Mouse (Mus musculus): ENCODE measurements around the gene Adam12. TPM values are rescaled to one million over a fixed set of nuclear protein-coding genes. Genes with fewer than 3 reads are reported as not detected.

Adam12 gene
- polyA plus RNA-seq, 2 experiments = 17.0 to 18.1 TPM

- TF ChIP-seq POLR2A (IDR thresholded peaks at IDR 0.05; ENCODE audit: borderline replicate concordance, extremely low read depth, insufficient read depth, insufficient read length) = no peak
- no peaks in the 10 kb centered on the region for H3K9me3 ChIP-seq (ENCODE audit: control insufficient read depth, low read length)
- no peaks in the 10 kb centered on the region for H3K36me3 ChIP-seq (ENCODE audit: control insufficient read depth, insufficient read depth, low read length)
- ATAC-seq (ENCODE audit: low FRiP score, low read depth) (no peak), DNase-seq (ENCODE audit: low spot score) (no peak)
- WGBS = 95% methylated on average over 6 of the region's 6 CpGs
- H3K9ac ChIP-seq (ENCODE audit: low read depth, low read length, severe bottlenecking) = no peak overlapping the region
- H3K4me2 ChIP-seq (replicated peaks; ENCODE audit: low read depth, low read length, severe bottlenecking) = no peak overlapping the region
- peak overlapping the region; percentile 45 for H3K27ac ChIP-seq (replicated peaks; ENCODE audit: low read depth, low read length)
- H3K4me1 ChIP-seq (ENCODE audit: control insufficient read depth, insufficient read depth, low read length) = peaks cover 33% of the 10 kb centered on the region
- H3K27me3 ChIP-seq (ENCODE audit: control insufficient read depth, insufficient read depth, low read length) = no peaks in the 10 kb centered on the region
- H3K4me3 ChIP-seq (replicated peaks; ENCODE audit: low read length) = no peak overlapping the region
Measured at GRCm38 (mm10) chr7:134031787-134032186, 200.2 kb downstream of the Adam12 start.

GRCm38 (mm10) chr7:134031256-134031655, 200.7 kb downstream of the Adam12 start:
- peaks cover 38% of the 10 kb centered on the region for H3K4me1 ChIP-seq (ENCODE audit: control insufficient read depth, insufficient read depth, low read length)
- 45% methylated on average over 2 of the region's 2 CpGs for WGBS
- no peaks in the 10 kb centered on the region for H3K9me3 ChIP-seq (ENCODE audit: control insufficient read depth, low read length)
- peak; percentile 65 for DNase-seq (ENCODE audit: low spot score)
- no peak overlapping the region for H3K4me3 ChIP-seq (replicated peaks; ENCODE audit: low read length)
- no peak overlapping the region for H3K4me2 ChIP-seq (replicated peaks; ENCODE audit: low read depth, low read length, severe bottlenecking)
- H3K9ac ChIP-seq (ENCODE audit: low read depth, low read length, severe bottlenecking) = no peak overlapping the region
- TF ChIP-seq POLR2A (IDR thresholded peaks at IDR 0.05; ENCODE audit: borderline replicate concordance, extremely low read depth, insufficient read depth, insufficient read length) = no peak
- H3K27ac ChIP-seq (replicated peaks; ENCODE audit: low read depth, low read length) = peak overlapping the region; percentile 70
- H3K27me3 ChIP-seq (ENCODE audit: control insufficient read depth, insufficient read depth, low read length) = no peaks in the 10 kb centered on the region
- no peak for ATAC-seq (ENCODE audit: low FRiP score, low read depth)
- no peaks in the 10 kb centered on the region for H3K36me3 ChIP-seq (ENCODE audit: control insufficient read depth, insufficient read depth, low read length)

GRCm38 (mm10) chr7:134028281-134028830, 203.6 kb downstream of the Adam12 start:
- TF ChIP-seq POLR2A (IDR thresholded peaks at IDR 0.05; ENCODE audit: borderline replicate concordance, extremely low read depth, insufficient read depth, insufficient read length) = no peak
- H3K9ac ChIP-seq (ENCODE audit: low read depth, low read length, severe bottlenecking) = no peak overlapping the region
- H3K4me1 ChIP-seq (ENCODE audit: control insufficient read depth, insufficient read depth, low read length) = peaks cover 37% of the 10 kb centered on the region
- H3K36me3 ChIP-seq (ENCODE audit: control insufficient read depth, insufficient read depth, low read length) = no peaks in the 10 kb centered on the region
- 37% methylated on average over 7 of the region's 7 CpGs for WGBS
- no peak for DNase-seq (ENCODE audit: low spot score)
- H3K27me3 ChIP-seq (ENCODE audit: control insufficient read depth, insufficient read depth, low read length) = no peaks in the 10 kb centered on the region
- no peak overlapping the region for H3K4me2 ChIP-seq (replicated peaks; ENCODE audit: low read depth, low read length, severe bottlenecking)
- no peak overlapping the region for H3K27ac ChIP-seq (replicated peaks; ENCODE audit: low read depth, low read length)
- H3K4me3 ChIP-seq (replicated peaks; ENCODE audit: low read length) = no peak overlapping the region
- H3K9me3 ChIP-seq (ENCODE audit: control insufficient read depth, low read length) = no peaks in the 10 kb centered on the region
- ATAC-seq (ENCODE audit: low FRiP score, low read depth) = no peak

- 75% methylated on average over 5 of the region's 5 CpGs for WGBS
- H3K27ac ChIP-seq (replicated peaks; ENCODE audit: low read depth, low read length) = peak overlapping the region; percentile 82
- H3K9me3 ChIP-seq (ENCODE audit: control insufficient read depth, low read length) = no peaks in the 10 kb centered on the region
- no peak overlapping the region for H3K9ac ChIP-seq (ENCODE audit: low read depth, low read length, severe bottlenecking)
- no peaks in the 10 kb centered on the region for H3K36me3 ChIP-seq (ENCODE audit: control insufficient read depth, insufficient read depth, low read length)
- DNase-seq (ENCODE audit: low spot score) = no peak
- ATAC-seq (ENCODE audit: low FRiP score, low read depth) = no peak
- H3K27me3 ChIP-seq (ENCODE audit: control insufficient read depth, insufficient read depth, low read length) = no peaks in the 10 kb centered on the region
- no peak overlapping the region for H3K4me2 ChIP-seq (replicated peaks; ENCODE audit: low read depth, low read length, severe bottlenecking)
- H3K4me1 ChIP-seq (ENCODE audit: control insufficient read depth, insufficient read depth, low read length) = peaks cover 32% of the 10 kb centered on the region
- H3K4me3 ChIP-seq (replicated peaks; ENCODE audit: low read length) = no peak overlapping the region
- no peak for TF ChIP-seq POLR2A (IDR thresholded peaks at IDR 0.05; ENCODE audit: borderline replicate concordance, extremely low read depth, insufficient read depth, insufficient read length)
Measured at GRCm38 (mm10) chr7:134027020-134027415, 204.9 kb downstream of the Adam12 start.

GRCm38 (mm10) chr7:134026200-134027019, 205.5 kb downstream of the Adam12 start:
- no peak overlapping the region for H3K9ac ChIP-seq (ENCODE audit: low read depth, low read length, severe bottlenecking)
- TF ChIP-seq POLR2A (IDR thresholded peaks at IDR 0.05; ENCODE audit: borderline replicate concordance, extremely low read depth, insufficient read depth, insufficient read length) = no peak
- no peak overlapping the region for H3K4me2 ChIP-seq (replicated peaks; ENCODE audit: low read depth, low read length, severe bottlenecking)
- 33% methylated on average over 16 of the region's 16 CpGs for WGBS
- DNase-seq (ENCODE audit: low spot score) (peak; percentile 71), ATAC-seq (ENCODE audit: low FRiP score, low read depth) (peak; percentile 86)
- no peak overlapping the region for H3K4me3 ChIP-seq (replicated peaks; ENCODE audit: low read length)
- no peaks in the 10 kb centered on the region for H3K9me3 ChIP-seq (ENCODE audit: control insufficient read depth, low read length)
- H3K36me3 ChIP-seq (ENCODE audit: control insufficient read depth, insufficient read depth, low read length) = no peaks in the 10 kb centered on the region
- peak overlapping the region; percentile 82 for H3K27ac ChIP-seq (replicated peaks; ENCODE audit: low read depth, low read length)
- H3K4me1 ChIP-seq (ENCODE audit: control insufficient read depth, insufficient read depth, low read length) = peaks cover 26% of the 10 kb centered on the region
- no peaks in the 10 kb centered on the region for H3K27me3 ChIP-seq (ENCODE audit: control insufficient read depth, insufficient read depth, low read length)

Measured in limb, embryonic 14.5 days (tissue).